Mouse (Mus musculus): ENCODE measurements around the gene Ablim2. TPM values are rescaled to one million over a fixed set of nuclear protein-coding genes. Genes with fewer than 3 reads are reported as not detected.

Gene Ablim2
- polyA plus RNA-seq, 1 experiment, result 4.5 TPM

DNA sequence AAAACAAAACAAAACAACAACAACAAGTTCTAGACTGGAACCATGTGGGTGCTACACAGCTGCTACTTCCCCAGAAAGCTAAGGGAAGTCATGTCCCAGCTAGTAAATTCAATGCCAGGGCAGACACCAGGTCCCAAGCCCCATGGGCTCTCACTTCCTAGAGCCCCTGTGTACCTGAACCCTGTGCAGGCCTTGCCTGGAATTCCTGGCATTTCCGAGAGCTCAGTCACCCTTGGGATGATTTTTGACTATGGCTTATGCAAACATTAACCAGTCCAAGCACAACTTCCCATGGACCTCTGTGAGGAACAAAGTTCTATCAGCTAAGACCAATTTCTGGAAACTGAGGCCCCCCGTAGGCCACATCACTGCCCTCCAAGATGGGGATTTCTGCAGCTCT is 24.2 kb upstream of the Ablim2 start:
- H3K27ac ChIP-seq (ENCODE audit: control insufficient read depth, insufficient read depth, low read length), result no peak overlapping the region
- no peaks in the 10 kb centered on the region for H3K36me3 ChIP-seq (ENCODE audit: control insufficient read depth, insufficient read depth, low read length)
- 97% methylated on average over 2 of the region's 2 CpGs for whole genome bisulfite sequencing
- H3K4me1 ChIP-seq (replicated peaks; ENCODE audit: control insufficient read depth, insufficient read depth, low read length), result peaks cover 16% of the 10 kb centered on the region
- H3K4me3 ChIP-seq (ENCODE audit: control insufficient read depth, insufficient read depth, low read length), result no peak overlapping the region
- DNase-seq, result no peak
- TF ChIP-seq CTCF (IDR thresholded peaks at IDR 0.05; ENCODE audit: borderline replicate concordance, control insufficient read depth, extremely low read depth, insufficient read depth, low read length, poor library complexity), result no peak
- TF ChIP-seq POLR2A (IDR thresholded peaks at IDR 0.05; ENCODE audit: control insufficient read depth, extremely low read depth, insufficient read depth, low read length, poor library complexity), result no peak
- no peaks in the 10 kb centered on the region for H3K27me3 ChIP-seq (ENCODE audit: control insufficient read depth, insufficient read depth, low read length)

GRCm38 (mm10) chr5:35737231-35737901 is 20.3 kb upstream of the Ablim2 start:
- Histone ChIP-seq H3K27me3 (ENCODE audit: control insufficient read depth, insufficient read depth, low read length) (no peaks in the 10 kb centered on the region), H3K27ac (ENCODE audit: control insufficient read depth, insufficient read depth, low read length) (no peak overlapping the region), H3K4me1 (replicated peaks; ENCODE audit: control insufficient read depth, insufficient read depth, low read length) (peaks cover 12% of the 10 kb centered on the region), H3K4me3 (ENCODE audit: control insufficient read depth, insufficient read depth, low read length) (no peak overlapping the region), H3K36me3 (ENCODE audit: control insufficient read depth, insufficient read depth, low read length) (no peaks in the 10 kb centered on the region)
- no peak for DNase-seq
- TF ChIP-seq POLR2A (IDR thresholded peaks at IDR 0.05; ENCODE audit: control insufficient read depth, extremely low read depth, insufficient read depth, low read length, poor library complexity) (no peak), CTCF (IDR thresholded peaks at IDR 0.05; ENCODE audit: borderline replicate concordance, control insufficient read depth, extremely low read depth, insufficient read depth, low read length, poor library complexity) (no peak)
- 63% methylated on average over 20 of the region's 20 CpGs for WGBS

- DNase-seq, result no peak
- TF ChIP-seq POLR2A (IDR thresholded peaks at IDR 0.05; ENCODE audit: control insufficient read depth, extremely low read depth, insufficient read depth, low read length, poor library complexity), result no peak
- no peak for TF ChIP-seq CTCF (IDR thresholded peaks at IDR 0.05; ENCODE audit: borderline replicate concordance, control insufficient read depth, extremely low read depth, insufficient read depth, low read length, poor library complexity)
- Histone ChIP-seq H3K27ac (ENCODE audit: control insufficient read depth, insufficient read depth, low read length) (no peak overlapping the region), H3K27me3 (ENCODE audit: control insufficient read depth, insufficient read depth, low read length) (no peaks in the 10 kb centered on the region), H3K4me1 (replicated peaks; ENCODE audit: control insufficient read depth, insufficient read depth, low read length) (peaks cover 6% of the 10 kb centered on the region), H3K4me3 (ENCODE audit: control insufficient read depth, insufficient read depth, low read length) (no peak overlapping the region), H3K36me3 (ENCODE audit: control insufficient read depth, insufficient read depth, low read length) (no peaks in the 10 kb centered on the region)
- whole genome bisulfite sequencing, result 88% methylated on average over 2 of the region's 2 CpGs
Measured at GRCm38 (mm10) chr5:35739005-35739404, 18.7 kb upstream of the Ablim2 start.

- Histone ChIP-seq H3K4me3 (ENCODE audit: control insufficient read depth, insufficient read depth, low read length) (no peak within 1 kb of the TSS), H3K4me1 (replicated peaks; ENCODE audit: control insufficient read depth, insufficient read depth, low read length) (peaks cover 6% of the 10 kb centered on the region), H3K27me3 (ENCODE audit: control insufficient read depth, insufficient read depth, low read length) (no peaks in the 10 kb centered on the region), H3K27ac (ENCODE audit: control insufficient read depth, insufficient read depth, low read length) (no peak within 1 kb of the TSS), H3K36me3 (ENCODE audit: control insufficient read depth, insufficient read depth, low read length) (no peaks in the 10 kb centered on the region)
- TF ChIP-seq POLR2A (IDR thresholded peaks at IDR 0.05; ENCODE audit: control insufficient read depth, extremely low read depth, insufficient read depth, low read length, poor library complexity) (no peak), CTCF (IDR thresholded peaks at IDR 0.05; ENCODE audit: borderline replicate concordance, control insufficient read depth, extremely low read depth, insufficient read depth, low read length, poor library complexity) (no peak)
- WGBS, result 81% methylated on average over 10 of the region's 10 CpGs
- no peak for DNase-seq
Measured at GRCm38 (mm10) chr5:35739536-35740278, 18.0 kb upstream of the Ablim2 start, which contains the start of gene Sh3tc1. Gene Sh3tc1 (minus strand): TSS chr5:35739987.

GRCm38 (mm10) chr5:35740716-35741115 is 17.0 kb upstream of the Ablim2 start:
- no peaks in the 10 kb centered on the region for H3K27me3 ChIP-seq (ENCODE audit: control insufficient read depth, insufficient read depth, low read length)
- peaks cover 6% of the 10 kb centered on the region for H3K4me1 ChIP-seq (replicated peaks; ENCODE audit: control insufficient read depth, insufficient read depth, low read length)
- no peak overlapping the region for H3K4me3 ChIP-seq (ENCODE audit: control insufficient read depth, insufficient read depth, low read length)
- TF ChIP-seq CTCF (IDR thresholded peaks at IDR 0.05; ENCODE audit: borderline replicate concordance, control insufficient read depth, extremely low read depth, insufficient read depth, low read length, poor library complexity), result no peak
- TF ChIP-seq POLR2A (IDR thresholded peaks at IDR 0.05; ENCODE audit: control insufficient read depth, extremely low read depth, insufficient read depth, low read length, poor library complexity), result no peak
- no peaks in the 10 kb centered on the region for H3K36me3 ChIP-seq (ENCODE audit: control insufficient read depth, insufficient read depth, low read length)
- WGBS, result 22% methylated on average over 10 of the region's 10 CpGs
- no peak for DNase-seq
- no peak overlapping the region for H3K27ac ChIP-seq (ENCODE audit: control insufficient read depth, insufficient read depth, low read length)

DNA sequence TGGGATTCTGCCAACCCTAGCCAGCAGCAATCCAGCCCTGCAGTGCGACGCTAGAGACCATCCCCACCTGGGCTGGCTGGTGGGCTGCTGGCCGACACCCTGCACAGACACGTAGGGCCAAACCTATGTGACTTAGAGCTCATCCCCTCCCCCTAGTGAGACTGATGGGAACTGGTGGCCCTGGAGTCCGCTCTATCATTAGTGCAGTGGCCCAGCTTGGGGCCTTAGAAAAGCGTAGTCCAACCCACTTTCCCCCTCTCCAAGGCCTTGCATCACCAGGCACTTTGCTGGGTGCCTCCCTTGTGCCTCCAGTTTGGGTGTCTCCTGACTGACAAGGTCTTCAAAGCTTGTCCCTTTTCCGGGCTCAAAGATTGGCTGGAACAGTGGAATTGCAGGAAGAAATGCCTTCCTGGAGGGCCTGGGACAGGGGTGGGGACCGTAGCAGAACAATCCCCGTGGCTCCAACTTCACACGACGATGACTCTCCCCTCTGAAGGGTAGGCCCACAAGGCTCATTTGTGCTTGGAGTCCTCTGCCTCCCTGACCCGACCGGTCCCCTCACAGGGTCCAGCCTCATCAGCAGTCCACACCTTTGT is 16.4 kb upstream of the Ablim2 start:
- no peak for DNase-seq
- H3K36me3 ChIP-seq (ENCODE audit: control insufficient read depth, insufficient read depth, low read length), result no peaks in the 10 kb centered on the region
- H3K27me3 ChIP-seq (ENCODE audit: control insufficient read depth, insufficient read depth, low read length), result no peaks in the 10 kb centered on the region
- TF ChIP-seq CTCF (IDR thresholded peaks at IDR 0.05; ENCODE audit: borderline replicate concordance, control insufficient read depth, extremely low read depth, insufficient read depth, low read length, poor library complexity) (no peak), POLR2A (IDR thresholded peaks at IDR 0.05; ENCODE audit: control insufficient read depth, extremely low read depth, insufficient read depth, low read length, poor library complexity) (no peak)
- H3K4me1 ChIP-seq (replicated peaks; ENCODE audit: control insufficient read depth, insufficient read depth, low read length), result peaks cover 6% of the 10 kb centered on the region
- H3K4me3 ChIP-seq (ENCODE audit: control insufficient read depth, insufficient read depth, low read length), result no peak overlapping the region
- 91% methylated on average over 13 of the region's 13 CpGs for WGBS
- no peak overlapping the region for H3K27ac ChIP-seq (ENCODE audit: control insufficient read depth, insufficient read depth, low read length)
